Mouse (Mus musculus): ENCODE measurements around the gene Fkbp11. TPM values are rescaled to one million over a fixed set of nuclear protein-coding genes. Genes with fewer than 3 reads are reported as not detected.

Gene Fkbp11
- polyA plus RNA-seq, 2 experiments, result 70.1 to 123 TPM

GRCm38 (mm10) chr15:98717301-98717700, 10.7 kb downstream of the Fkbp11 start:
- 53% methylated on average over 16 of the region's 16 CpGs for WGBS (ENCODE audit: insufficient replicate concordance)
- H3K4me3 ChIP-seq (ENCODE audit: insufficient read depth in 1 of 2, low read depth in 2 of 2, low read length in 2 of 2), result no peak overlapping the region

GRCm38 (mm10) chr15:98714230-98714652, 13.8 kb downstream of the Fkbp11 start:
- Histone ChIP-seq H3K36me3 (replicated peaks; ENCODE audit: control insufficient read depth, insufficient read depth, low read depth) (no peaks in the 10 kb centered on the region), H3K9me3 (ENCODE audit: control insufficient read depth, low read length) (no peaks in the 10 kb centered on the region), H3K27ac (no peak overlapping the region), H3K4me3 (ENCODE audit: insufficient read depth in 1 of 2, low read depth in 2 of 2, low read length in 2 of 2) (no peak overlapping the region), H3K9ac (replicated peaks) (no peak overlapping the region), H3K27me3 (ENCODE audit: control insufficient read depth, insufficient read depth, low read length) (no peaks in the 10 kb centered on the region), H3K4me2 (ENCODE audit: low read depth) (no peak overlapping the region), H3K4me1 (replicated peaks; ENCODE audit: control insufficient read depth in 2 of 2, insufficient read depth in 2 of 2, low read length in 1 of 2) (no peaks in the 10 kb centered on the region)
- 38% methylated on average over 5 of the region's 5 CpGs for WGBS (ENCODE audit: insufficient replicate concordance)
- ATAC-seq (ENCODE audit: insufficient read depth), result no peak
- TF ChIP-seq EP300 (IDR thresholded peaks at IDR 0.05; ENCODE audit: low read depth), result no peak
- TF ChIP-seq CTCF (IDR thresholded peaks at IDR 0.05; ENCODE audit: low read depth), result no peak
- DNase-seq (ENCODE audit: low read depth in 3 of 3, low spot score in 3 of 3), result no peak

More at GRCm38 (mm10) chr15:98717301-98717700, 10.7 kb downstream of the Fkbp11 start:
- no peak overlapping the region for H3K27ac ChIP-seq
- H3K9me3 ChIP-seq (ENCODE audit: control insufficient read depth, low read length), result no peaks in the 10 kb centered on the region
- TF ChIP-seq EP300 (IDR thresholded peaks at IDR 0.05; ENCODE audit: low read depth) (no peak), CTCF (IDR thresholded peaks at IDR 0.05; ENCODE audit: low read depth) (no peak)
- DNase-seq (ENCODE audit: low read depth in 3 of 3, low spot score in 3 of 3), result no peak
- H3K27me3 ChIP-seq (ENCODE audit: control insufficient read depth, insufficient read depth, low read length), result no peaks in the 10 kb centered on the region; the same call in 1 of the 2 replicates
- no peak for ATAC-seq (ENCODE audit: insufficient read depth)
- no peak overlapping the region for H3K9ac ChIP-seq (replicated peaks)
- no peak overlapping the region for H3K4me2 ChIP-seq (ENCODE audit: low read depth)
- H3K36me3 ChIP-seq (replicated peaks; ENCODE audit: control insufficient read depth, insufficient read depth, low read depth), result no peaks in the 10 kb centered on the region
- H3K4me1 ChIP-seq (replicated peaks; ENCODE audit: control insufficient read depth in 2 of 2, insufficient read depth in 2 of 2, low read length in 1 of 2), result no peaks in the 10 kb centered on the region

GRCm38 (mm10) chr15:98710442-98710841, 17.6 kb downstream of the Fkbp11 start:
- Histone ChIP-seq H3K27ac (no peak overlapping the region), H3K4me3 (ENCODE audit: insufficient read depth in 1 of 2, low read depth in 2 of 2, low read length in 2 of 2) (no peak overlapping the region), H3K4me2 (ENCODE audit: low read depth) (no peak overlapping the region), H3K9me3 (ENCODE audit: control insufficient read depth, low read length) (no peaks in the 10 kb centered on the region), H3K36me3 (replicated peaks; ENCODE audit: control insufficient read depth, insufficient read depth, low read depth) (no peaks in the 10 kb centered on the region), H3K27me3 (ENCODE audit: control insufficient read depth, insufficient read depth, low read length) (no peaks in the 10 kb centered on the region; the same call in 1 of the 2 replicates), H3K4me1 (replicated peaks; ENCODE audit: control insufficient read depth in 2 of 2, insufficient read depth in 2 of 2, low read length in 1 of 2) (0 out of 4 replicates have a peak, but pooled peaks cover 0 to 3% of the 10 kb centered on the region in 2 experiments), H3K9ac (replicated peaks) (no peak overlapping the region)
- TF ChIP-seq EP300 (IDR thresholded peaks at IDR 0.05; ENCODE audit: low read depth), result no peak
- TF ChIP-seq CTCF (IDR thresholded peaks at IDR 0.05; ENCODE audit: low read depth), result peak; percentile 90
- ATAC-seq (ENCODE audit: insufficient read depth) (no peak), DNase-seq (ENCODE audit: low read depth in 3 of 3, low spot score in 3 of 3) (peak in 2 of 3 experiments; percentile 33 to 40)
- 11% methylated on average over 9 of the region's 9 CpGs for WGBS (ENCODE audit: insufficient replicate concordance)

GRCm38 (mm10) chr15:98707766-98708372, 20.1 kb downstream of the Fkbp11 start, which contains the start of gene Ccdc65:
TSS of gene Ccdc65 (plus strand) at chr15:98708207.
- 15% methylated on average over 16 of the region's 16 CpGs for WGBS (ENCODE audit: insufficient replicate concordance)
- TF ChIP-seq CTCF (IDR thresholded peaks at IDR 0.05; ENCODE audit: low read depth), result peak; percentile 75
- TF ChIP-seq EP300 (IDR thresholded peaks at IDR 0.05; ENCODE audit: low read depth), result no peak
- peaks cover 7% of the 10 kb centered on the region for H3K27me3 ChIP-seq (ENCODE audit: control insufficient read depth, insufficient read depth, low read length)
- ATAC-seq (ENCODE audit: insufficient read depth) (no peak), DNase-seq (ENCODE audit: low read depth in 3 of 3, low spot score in 3 of 3) (peak; percentile 57 to 66 (median 59))
- no peak within 1 kb of the TSS for H3K9ac ChIP-seq (replicated peaks)
- peak within 1 kb of the TSS; percentile 52 for H3K4me2 ChIP-seq (ENCODE audit: low read depth)
- H3K36me3 ChIP-seq (replicated peaks; ENCODE audit: control insufficient read depth, insufficient read depth, low read depth), result no peaks in the 10 kb centered on the region
- 0 out of 4 replicates have a peak, but pooled peaks cover 0 to 3% of the 10 kb centered on the region in 2 experiments for H3K4me1 ChIP-seq (replicated peaks; ENCODE audit: control insufficient read depth in 2 of 2, insufficient read depth in 2 of 2, low read length in 1 of 2)
- no peak within 1 kb of the TSS for H3K27ac ChIP-seq
- no peaks in the 10 kb centered on the region for H3K9me3 ChIP-seq (ENCODE audit: control insufficient read depth, low read length)
- H3K4me3 ChIP-seq (ENCODE audit: insufficient read depth in 1 of 2, low read depth in 2 of 2, low read length in 2 of 2), result peak within 1 kb of the TSS in 1 of 2 experiments; percentile 43; a peak in 2 of 4 replicates

- 52% methylated on average over 9 of the region's 9 CpGs for WGBS (ENCODE audit: insufficient replicate concordance)
- TF ChIP-seq EP300 (IDR thresholded peaks at IDR 0.05; ENCODE audit: low read depth) (no peak), CTCF (IDR thresholded peaks at IDR 0.05; ENCODE audit: low read depth) (no peak)
- H3K27me3 ChIP-seq (ENCODE audit: control insufficient read depth, insufficient read depth, low read length), result peaks cover 14% of the 10 kb centered on the region
Measured at GRCm38 (mm10) chr15:98704312-98704711, 23.7 kb downstream of the Fkbp11 start.

More at GRCm38 (mm10) chr15:98704312-98704711, 23.7 kb downstream of the Fkbp11 start:
- 0 out of 4 replicates have a peak, but pooled peaks cover 0 to 3% of the 10 kb centered on the region in 2 experiments for H3K4me1 ChIP-seq (replicated peaks; ENCODE audit: control insufficient read depth in 2 of 2, insufficient read depth in 2 of 2, low read length in 1 of 2)
- no peak overlapping the region for H3K4me3 ChIP-seq (ENCODE audit: insufficient read depth in 1 of 2, low read depth in 2 of 2, low read length in 2 of 2)
- DNase-seq (ENCODE audit: low read depth in 3 of 3, low spot score in 3 of 3) (no peak), ATAC-seq (ENCODE audit: insufficient read depth) (no peak)
- H3K9ac ChIP-seq (replicated peaks), result no peak overlapping the region
- H3K36me3 ChIP-seq (replicated peaks; ENCODE audit: control insufficient read depth, insufficient read depth, low read depth), result no peaks in the 10 kb centered on the region
- H3K4me2 ChIP-seq (ENCODE audit: low read depth), result no peak overlapping the region
- no peaks in the 10 kb centered on the region for H3K9me3 ChIP-seq (ENCODE audit: control insufficient read depth, low read length)
- H3K27ac ChIP-seq, result no peak overlapping the region
